Mouse (Mus musculus) forebrain, embryonic 11.5 days (tissue): Measurements from ENCODE around the gene Tuft1. TPM values are rescaled to one million over a fixed set of nuclear protein-coding genes. Genes with fewer than 3 reads are reported as not detected.
"Not testable (repeated sequence)": the region's sequence is repeated elsewhere in the genome, so short reads cannot be mapped to it uniquely, and the experiment has no call there.

Experiments
- ATAC-seq: fragments of 200-750 bp; cut with Nextera tagmentation; replicated peaks from 2 replicates; pipeline ENCODE4 v1.8.0; 2017; ENCODE audit warnings: moderate TSS enrichment; ENCODE audit not compliant: low FRiP score
- DNase-seq: peaks from one replicate; pipeline ENCODE4 v3.0.0-alpha.2; 2017; ENCODE audit warnings: low spot score
- H3K27ac ChIP-seq: fragments of 300-500 bp; sonication (generic); 2 replicates; pipeline ENCODE4 v1.5.1; 2014; ENCODE audit warnings: low read depth, low read length
- H3K27me3 ChIP-seq: fragments of 300-500 bp; sonication (generic); 2 replicates; pipeline ENCODE4 v1.6.1; 2014; ENCODE audit warnings: mild to moderate bottlenecking, low read length, mixed read lengths; ENCODE audit not compliant: control insufficient read depth, insufficient read depth
- H3K36me3 ChIP-seq: fragments of 300-500 bp; sonication (generic); 2 replicates; pipeline ENCODE4 v1.6.1; 2014; ENCODE audit warnings: mild to moderate bottlenecking, low read length, moderate library complexity, mixed read lengths; ENCODE audit not compliant: control insufficient read depth, insufficient read depth
- H3K4me1 ChIP-seq: fragments of 300-500 bp; sonication (generic); replicated peaks from 2 replicates; pipeline ENCODE4 v1.6.1; 2014; ENCODE audit warnings: low read length, mixed read lengths; ENCODE audit not compliant: control insufficient read depth, insufficient read depth
- H3K4me2 ChIP-seq: fragments of 300-500 bp; sonication (generic); 2 replicates; pipeline ENCODE4 v1.6.1; 2014; ENCODE audit warnings: low read depth, mild to moderate bottlenecking, low read length, moderate library complexity, mixed read lengths; ENCODE audit not compliant: severe bottlenecking
- H3K4me3 ChIP-seq: fragments of 300-500 bp; sonication (generic); 2 replicates; pipeline ENCODE4 v1.5.1; 2014; ENCODE audit warnings: low read depth, low read length
- H3K9ac ChIP-seq: fragments of 300-500 bp; sonication (generic); 2 replicates; pipeline ENCODE4 v1.6.1; 2014; ENCODE audit warnings: low read length
- H3K9me3 ChIP-seq: fragments of 300-500 bp; sonication (generic); 2 replicates; pipeline ENCODE4 v1.6.1; 2016; ENCODE audit warnings: low read length, mixed read lengths; ENCODE audit not compliant: control insufficient read depth
- WGBS: fragments of 180-500 bp; shearing (Covaris S2); extraction: QIAGEN DNeasy Blood & Tissue Kit; methylation state at CpG from one replicate; pipeline ENCODE4 v1.1.7; 2014; 5-methylcytosine and 5-hydroxymethylcytosine counted together
- polyA plus RNA-seq: library from polyadenylated mRNA; unstranded; fragments of >200 nt; fragmentation: Nextera tagmentation; extraction: Ambion mirVana; gene quantifications from 2 replicates; pipeline ENCODE4 v1.2.1, GENCODE M21; 2014

Tuft1 gene
- 3.8 and 3.9 TPM in 2 replicates for polyA plus RNA-seq

DNA sequence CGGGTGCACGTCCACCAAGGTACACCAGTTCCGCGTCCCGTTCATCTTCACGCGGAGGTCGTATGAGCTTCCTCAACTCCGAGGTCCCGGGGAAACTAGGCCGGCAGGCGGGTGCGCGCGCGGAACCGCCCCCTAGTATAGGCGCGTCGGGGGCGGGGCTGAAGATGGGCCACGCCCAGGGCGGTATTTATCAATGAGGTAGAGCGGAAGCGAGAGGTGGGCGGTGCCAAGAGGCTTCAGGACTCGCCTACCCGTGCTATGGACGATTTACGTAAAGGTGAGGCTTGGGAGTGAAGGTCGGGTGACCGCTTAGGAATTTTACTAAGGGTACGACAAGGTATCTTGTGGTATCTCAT lies at the start of gene Tuft1:
Tuft1 (minus strand) TSS at position 133 of the 356 bp plus-strand sequence.
- not testable (repeated sequence) for H3K27me3 ChIP-seq, H3K36me3 ChIP-seq, DNase-seq, H3K9me3 ChIP-seq, H3K4me1 ChIP-seq, H3K27ac ChIP-seq
- Histone ChIP-seq H3K9ac (peak within 1 kb of the TSS; percentile 0; the same call in 1 of the 2 replicates), H3K4me3 (peak within 1 kb of the TSS; percentile 30), H3K4me2 (peak within 1 kb of the TSS; percentile 59)
- peak; percentile 92 for ATAC-seq
- WGBS, result 2% methylated on average over 14 of the region's 33 CpGs

DNA sequence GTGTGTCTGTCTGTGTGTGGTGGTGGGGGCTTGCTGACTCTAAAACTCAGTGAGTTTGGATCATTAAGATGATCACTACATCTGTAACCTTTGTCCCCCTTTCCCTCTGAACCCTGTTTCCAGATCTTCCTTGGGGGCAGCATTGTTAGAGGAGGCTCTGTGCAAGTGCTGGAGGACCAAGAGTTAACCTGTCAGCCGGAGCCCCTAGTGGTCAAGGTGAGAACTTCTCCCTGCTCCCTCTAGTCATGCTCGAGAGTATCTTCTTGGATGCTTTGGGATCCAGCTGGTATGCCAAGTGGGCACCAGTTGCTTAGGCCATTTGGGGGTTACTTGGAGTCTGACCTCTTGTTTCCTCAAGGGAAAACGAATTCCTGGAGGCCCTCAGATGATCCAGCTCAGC lies 44.7 kb upstream of the Tuft1 start:
- not testable (repeated sequence) for H3K4me1 ChIP-seq, H3K27ac ChIP-seq, H3K27me3 ChIP-seq, H3K9me3 ChIP-seq, H3K4me3 ChIP-seq, H3K4me2 ChIP-seq, H3K36me3 ChIP-seq, H3K9ac ChIP-seq, ATAC-seq, DNase-seq
- WGBS, result 24% methylated on average over 3 of the region's 3 CpGs

DNA sequence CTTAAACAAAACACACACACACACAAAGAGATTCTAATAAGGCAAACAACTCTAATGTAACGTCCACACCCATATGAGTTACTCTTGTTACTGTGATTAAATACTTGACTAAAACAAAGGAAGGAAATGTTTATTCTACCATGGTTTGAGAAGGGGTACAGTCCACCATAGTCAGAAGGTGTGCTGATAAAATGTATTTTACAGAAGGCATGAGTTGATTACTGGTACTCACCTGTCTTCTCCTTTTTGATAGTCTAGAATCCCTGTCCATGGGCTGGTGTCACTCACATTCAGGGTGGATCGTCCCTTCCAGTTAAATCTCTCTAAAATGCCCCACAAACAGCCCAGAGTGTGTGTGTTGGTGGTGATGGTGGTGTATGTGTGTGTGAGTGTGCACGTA lies 44.2 kb upstream of the Tuft1 start:
- Histone ChIP-seq H3K36me3 (no peaks in the 10 kb centered on the region), H3K4me1 (no peaks in the 10 kb centered on the region), H3K9me3 (no peaks in the 10 kb centered on the region), H3K4me3 (no peak overlapping the region), H3K9ac (no peak overlapping the region), H3K4me2 (no peak overlapping the region), H3K27ac (no peak overlapping the region), H3K27me3 (no peaks in the 10 kb centered on the region)
- WGBS, result 85% methylated on average over 3 of the region's 3 CpGs
- ATAC-seq, result no peak
- no peak for DNase-seq

- not testable (repeated sequence) for H3K36me3 ChIP-seq, H3K27me3 ChIP-seq, H3K4me2 ChIP-seq, DNase-seq, ATAC-seq, H3K27ac ChIP-seq, H3K9me3 ChIP-seq, H3K4me1 ChIP-seq, H3K9ac ChIP-seq, H3K4me3 ChIP-seq
- 88% methylated on average over 6 of the region's 7 CpGs for WGBS
Measured at GRCm38 (mm10) chr3:94702163-94702810, 43.6 kb upstream of the Tuft1 start.

GRCm38 (mm10) chr3:94696257-94696656 lies 37.6 kb upstream of the Tuft1 start:
- DNase-seq, H3K9me3 ChIP-seq, H3K27me3 ChIP-seq, H3K36me3 ChIP-seq, H3K27ac ChIP-seq, H3K4me3 ChIP-seq, H3K9ac ChIP-seq, H3K4me2 ChIP-seq, ATAC-seq, H3K4me1 ChIP-seq: not testable (repeated sequence)
- WGBS, result 91% methylated on average over 4 of the region's 4 CpGs

GRCm38 (mm10) chr3:94695591-94695990 lies 36.9 kb upstream of the Tuft1 start:
- not testable (repeated sequence) for ATAC-seq, H3K4me2 ChIP-seq, H3K9ac ChIP-seq, H3K27me3 ChIP-seq, H3K4me3 ChIP-seq, H3K9me3 ChIP-seq, H3K27ac ChIP-seq, H3K36me3 ChIP-seq, DNase-seq, H3K4me1 ChIP-seq
- WGBS, result 85% methylated on average over 6 of the region's 6 CpGs

GRCm38 (mm10) chr3:94693874-94694273 lies 35.2 kb upstream of the Tuft1 start:
- not testable (repeated sequence) for H3K36me3 ChIP-seq, ATAC-seq
- 75% methylated on average over 5 of the region's 8 CpGs for WGBS

DNA sequence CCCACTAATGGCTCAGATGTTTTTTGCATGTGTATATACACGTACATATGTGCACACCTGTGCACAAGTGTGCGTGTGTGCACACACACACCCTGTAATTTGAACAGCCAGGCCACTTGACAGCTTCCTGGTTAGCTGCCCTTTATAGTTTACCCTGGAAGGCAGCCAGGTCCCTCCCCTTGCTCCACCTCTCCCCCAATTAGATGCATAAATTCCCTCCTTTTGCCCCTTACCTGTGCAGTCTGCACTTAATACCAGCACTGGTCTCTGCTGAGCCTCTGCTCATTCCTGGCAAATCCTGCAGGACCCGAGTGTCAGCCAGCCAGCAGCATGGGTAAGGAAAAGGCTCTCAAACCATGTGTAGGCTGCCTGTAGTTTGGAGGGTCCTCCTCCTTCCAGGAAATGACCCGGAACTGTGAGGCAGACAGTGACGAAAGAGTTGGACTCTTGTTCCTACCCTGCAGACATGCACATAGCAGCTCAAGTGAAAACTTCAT lies 34.7 kb upstream of the Tuft1 start, which contains the start of gene Selenbp2:
Selenbp2 (plus strand) TSS at position 228 of the 497 bp plus-strand sequence.
- 79% methylated on average over 5 of the region's 5 CpGs for WGBS
- no peaks in the 10 kb centered on the region for H3K36me3 ChIP-seq
- H3K4me2 ChIP-seq, result no peak within 1 kb of the TSS
- no peaks in the 10 kb centered on the region for H3K27me3 ChIP-seq
- ATAC-seq (no peak), DNase-seq (no peak)
- H3K9me3 ChIP-seq, result no peaks in the 10 kb centered on the region
- H3K27ac ChIP-seq, result no peak within 1 kb of the TSS
- no peak within 1 kb of the TSS for H3K9ac ChIP-seq
- no peak within 1 kb of the TSS for H3K4me3 ChIP-seq
- no peaks in the 10 kb centered on the region for H3K4me1 ChIP-seq

More at GRCm38 (mm10) chr3:94693874-94694273, 35.2 kb upstream of the Tuft1 start:
- H3K9me3 ChIP-seq, H3K4me2 ChIP-seq, H3K27me3 ChIP-seq, H3K4me3 ChIP-seq, H3K27ac ChIP-seq, H3K4me1 ChIP-seq, H3K9ac ChIP-seq, DNase-seq: not testable (repeated sequence)

- H3K4me1 ChIP-seq, ATAC-seq, DNase-seq, H3K4me3 ChIP-seq, H3K36me3 ChIP-seq, H3K9me3 ChIP-seq, H3K9ac ChIP-seq, H3K27me3 ChIP-seq, H3K4me2 ChIP-seq, H3K27ac ChIP-seq: not testable (repeated sequence)
- 91% methylated on average over 4 of the region's 4 CpGs for WGBS
Measured at GRCm38 (mm10) chr3:94691694-94692093, 33.0 kb upstream of the Tuft1 start.
